Mouse (Mus musculus): ENCODE measurements around the gene Ppard.

Gene Ppard

GRCm38 (mm10) chr17:28345271-28345721, 112.8 kb downstream of the Ppard start:
- no peak for DNase-seq

- no peak for DNase-seq
Measured at GRCm38 (mm10) chr17:28345882-28346281, 113.4 kb downstream of the Ppard start.

- DNase-seq, result no peak
Measured at GRCm38 (mm10) chr17:28347327-28347726, 114.8 kb downstream of the Ppard start.

- DNase-seq, result no peak
Measured at GRCm38 (mm10) chr17:28348211-28348610, 115.7 kb downstream of the Ppard start.

GRCm38 (mm10) chr17:28349264-28349880, 116.9 kb downstream of the Ppard start:
- DNase-seq, result no peak

- DNase-seq, result no peak
Measured at GRCm38 (mm10) chr17:28349901-28350465, 117.5 kb downstream of the Ppard start.

- DNase-seq, result peak; percentile 28
Measured at GRCm38 (mm10) chr17:28350466-28351352, 118.2 kb downstream of the Ppard start, which contains the start of gene Tead3. Gene Tead3 (minus strand): TSS chr17:28350817.

Measured in right cerebral cortex, postnatal 25 days (tissue).